Mouse (Mus musculus): ENCODE results near the gene Rptor. TPM values are rescaled to one million over a fixed set of nuclear protein-coding genes. Genes with fewer than 3 reads are reported as not detected.

Gene Rptor
- total and polyA plus RNA-seq, 3 experiments = 19.7 to 32.4 (median 32.1) TPM

GRCm38 (mm10) chr11:119630329-119630728 is 27.6 kb downstream of the Rptor start:
- Histone ChIP-seq H3K79me2 (replicated peaks; ENCODE audit: control insufficient read depth, insufficient read depth, low read length) (peaks cover 3% of the 10 kb centered on the region; the same call in 1 of the 2 replicates), H3K27ac (no peak overlapping the region), H3K27me3 (ENCODE audit: control insufficient read depth, insufficient read depth, low read length) (no peaks in the 10 kb centered on the region), H3K36me3 (ENCODE audit: control insufficient read depth, insufficient read depth, low read length) (no peaks in the 10 kb centered on the region), H3K9ac (ENCODE audit: low read depth, low read length) (no peak overlapping the region), H3K4me1 (ENCODE audit: control insufficient read depth, insufficient read depth, low read length) (peaks cover 8% of the 10 kb centered on the region), H3K4me3 (no peak overlapping the region)
- TF ChIP-seq EP300 (IDR thresholded peaks at IDR 0.05; ENCODE audit: insufficient read depth, low read depth, low read length) = no peak
- no peak for TF ChIP-seq POLR2A (IDR thresholded peaks at IDR 0.05; ENCODE audit: insufficient read depth, low read depth, low read length)
- no peak for TF ChIP-seq CTCF (IDR thresholded peaks at IDR 0.05)
- 78% methylated on average over 5 of the region's 5 CpGs for WGBS
- no peak for DNase-seq
- intact Hi-C loops (cut with DNase I) = no loop called here

DNA sequence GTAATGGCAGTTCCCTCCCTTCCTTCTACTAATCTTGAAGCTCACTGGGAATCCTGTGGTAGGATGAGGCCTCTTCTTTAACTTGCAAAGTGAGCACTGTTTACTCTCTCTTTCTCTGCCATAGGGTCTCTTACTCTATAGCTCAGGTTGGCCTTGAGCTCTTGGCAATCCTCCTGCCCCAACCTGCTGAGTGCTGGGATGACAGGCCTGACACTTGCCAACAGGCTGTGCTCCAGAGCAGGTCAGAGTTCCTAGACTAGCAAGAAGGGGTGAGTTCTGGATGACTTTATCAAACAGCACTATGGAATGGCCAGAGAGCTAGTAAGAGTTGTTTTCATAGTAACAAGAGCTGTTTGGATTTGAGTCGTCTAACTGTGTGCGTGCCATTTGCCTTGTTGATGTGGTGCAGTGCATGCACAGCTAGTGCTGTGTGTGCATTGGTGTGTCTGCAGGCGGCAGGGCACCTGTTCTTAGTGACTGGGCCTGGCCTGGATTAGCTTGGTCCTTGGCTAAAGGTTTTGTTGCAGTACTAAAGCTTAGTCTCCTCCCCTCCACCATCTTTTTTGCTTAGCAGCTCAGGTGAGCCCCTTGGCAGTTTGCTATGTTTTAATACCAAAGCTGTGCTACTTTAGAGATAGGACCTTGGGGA is 28.6 kb downstream of the Rptor start:
- TF ChIP-seq EP300 (IDR thresholded peaks at IDR 0.05; ENCODE audit: insufficient read depth, low read depth, low read length) (no peak), CTCF (IDR thresholded peaks at IDR 0.05) (no peak), POLR2A (IDR thresholded peaks at IDR 0.05; ENCODE audit: insufficient read depth, low read depth, low read length) (no peak)
- Histone ChIP-seq H3K4me3 (no peak overlapping the region), H3K79me2 (replicated peaks; ENCODE audit: control insufficient read depth, insufficient read depth, low read length) (0 out of 2 replicates have a peak, but pooled peaks cover 1% of the 10 kb centered on the region), H3K4me1 (ENCODE audit: control insufficient read depth, insufficient read depth, low read length) (peaks cover 3% of the 10 kb centered on the region), H3K9ac (ENCODE audit: low read depth, low read length) (no peak overlapping the region), H3K36me3 (ENCODE audit: control insufficient read depth, insufficient read depth, low read length) (no peaks in the 10 kb centered on the region), H3K27me3 (ENCODE audit: control insufficient read depth, insufficient read depth, low read length) (no peaks in the 10 kb centered on the region), H3K27ac (no peak overlapping the region)
- DNase-seq = no peak
- intact Hi-C loops (cut with DNase I) = no loop called here
- 60% methylated on average over 3 of the region's 3 CpGs for WGBS

GRCm38 (mm10) chr11:119636371-119636883 is 33.7 kb downstream of the Rptor start:
- Histone ChIP-seq H3K4me3 (no peak overlapping the region), H3K36me3 (ENCODE audit: control insufficient read depth, insufficient read depth, low read length) (no peaks in the 10 kb centered on the region), H3K9ac (ENCODE audit: low read depth, low read length) (no peak overlapping the region), H3K4me1 (ENCODE audit: control insufficient read depth, insufficient read depth, low read length) (peaks cover 3% of the 10 kb centered on the region), H3K27me3 (ENCODE audit: control insufficient read depth, insufficient read depth, low read length) (no peaks in the 10 kb centered on the region), H3K27ac (no peak overlapping the region), H3K79me2 (replicated peaks; ENCODE audit: control insufficient read depth, insufficient read depth, low read length) (peaks cover 6% of the 10 kb centered on the region; the same call in 1 of the 2 replicates)
- intact Hi-C loops (cut with DNase I) = no loop called here
- WGBS = 87% methylated on average over 4 of the region's 4 CpGs
- no peak for DNase-seq
- TF ChIP-seq EP300 (IDR thresholded peaks at IDR 0.05; ENCODE audit: insufficient read depth, low read depth, low read length) (no peak), CTCF (IDR thresholded peaks at IDR 0.05) (no peak)

- TF ChIP-seq CTCF (IDR thresholded peaks at IDR 0.05) (0 out of 2 replicates have a peak, but pooled peaks have one; percentile 9), EP300 (IDR thresholded peaks at IDR 0.05; ENCODE audit: insufficient read depth, low read depth, low read length) (no peak)
- no peak overlapping the region for H3K27ac ChIP-seq
- peaks cover 5% of the 10 kb centered on the region; the same call in 1 of the 2 replicates for H3K79me2 ChIP-seq (replicated peaks; ENCODE audit: control insufficient read depth, insufficient read depth, low read length)
- no peak overlapping the region for H3K4me3 ChIP-seq
- no peaks in the 10 kb centered on the region for H3K27me3 ChIP-seq (ENCODE audit: control insufficient read depth, insufficient read depth, low read length)
- H3K36me3 ChIP-seq (ENCODE audit: control insufficient read depth, insufficient read depth, low read length) = no peaks in the 10 kb centered on the region
- peaks cover 6% of the 10 kb centered on the region for H3K4me1 ChIP-seq (ENCODE audit: control insufficient read depth, insufficient read depth, low read length)
- no peak overlapping the region for H3K9ac ChIP-seq (ENCODE audit: low read depth, low read length)
- DNase-seq = no peak
- intact Hi-C loops (cut with DNase I) = no loop called here
- 87% methylated on average over 6 of the region's 6 CpGs for WGBS
Observed at GRCm38 (mm10) chr11:119637519-119637918, 34.8 kb downstream of the Rptor start.

DNA sequence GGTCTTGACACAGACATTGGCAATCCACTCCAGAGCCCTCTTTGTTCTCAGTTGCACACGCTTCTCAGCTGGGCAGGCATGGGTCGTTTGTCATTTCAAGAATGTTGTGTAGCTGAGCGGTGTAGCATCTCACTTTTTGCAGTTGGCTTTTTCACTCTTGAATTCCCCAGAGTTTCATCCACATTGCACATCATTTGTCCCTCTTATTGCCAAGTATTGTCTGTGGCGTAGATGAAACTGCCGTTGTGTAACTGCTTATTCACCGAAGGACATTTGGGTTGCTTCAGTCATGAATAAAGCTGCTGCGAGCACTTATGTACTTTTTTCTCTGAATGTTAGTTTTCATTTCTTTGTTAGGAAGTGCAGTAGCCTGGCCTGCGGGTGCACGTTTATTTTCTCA is 37.8 kb downstream of the Rptor start:
- H3K4me1 ChIP-seq (ENCODE audit: control insufficient read depth, insufficient read depth, low read length) = peaks cover 10% of the 10 kb centered on the region
- 77% methylated on average over 9 of the region's 9 CpGs for WGBS
- intact Hi-C loops (cut with DNase I) = no loop called here

GRCm38 (mm10) chr11:119641831-119642381 is 39.2 kb downstream of the Rptor start:
- Histone ChIP-seq H3K36me3 (ENCODE audit: control insufficient read depth, insufficient read depth, low read length) (no peaks in the 10 kb centered on the region), H3K4me1 (ENCODE audit: control insufficient read depth, insufficient read depth, low read length) (peaks cover 10% of the 10 kb centered on the region), H3K4me3 (no peak overlapping the region), H3K79me2 (replicated peaks; ENCODE audit: control insufficient read depth, insufficient read depth, low read length) (peaks cover 11% of the 10 kb centered on the region), H3K9ac (ENCODE audit: low read depth, low read length) (no peak overlapping the region), H3K27ac (no peak overlapping the region), H3K27me3 (ENCODE audit: control insufficient read depth, insufficient read depth, low read length) (no peaks in the 10 kb centered on the region)
- TF ChIP-seq CTCF (IDR thresholded peaks at IDR 0.05) (no peak), EP300 (IDR thresholded peaks at IDR 0.05; ENCODE audit: insufficient read depth, low read depth, low read length) (0 out of 2 replicates have a peak, but pooled peaks have one; percentile 7), POLR2A (IDR thresholded peaks at IDR 0.05; ENCODE audit: insufficient read depth, low read depth, low read length) (no peak)
- DNase-seq = peak in 1 of 2 experiments; percentile 31
- WGBS = 69% methylated on average over 9 of the region's 9 CpGs
- intact Hi-C loops (cut with DNase I) = no loop called here

More for the DNA sequence above, 37.8 kb downstream of the Rptor start:
- Histone ChIP-seq H3K4me3 (no peak overlapping the region), H3K36me3 (ENCODE audit: control insufficient read depth, insufficient read depth, low read length) (no peaks in the 10 kb centered on the region), H3K9ac (ENCODE audit: low read depth, low read length) (no peak overlapping the region), H3K79me2 (replicated peaks; ENCODE audit: control insufficient read depth, insufficient read depth, low read length) (peaks cover 9% of the 10 kb centered on the region), H3K27ac (no peak overlapping the region), H3K27me3 (ENCODE audit: control insufficient read depth, insufficient read depth, low read length) (no peaks in the 10 kb centered on the region)
- TF ChIP-seq CTCF (IDR thresholded peaks at IDR 0.05) (no peak), POLR2A (IDR thresholded peaks at IDR 0.05; ENCODE audit: insufficient read depth, low read depth, low read length) (no peak), EP300 (IDR thresholded peaks at IDR 0.05; ENCODE audit: insufficient read depth, low read depth, low read length) (no peak)
- no peak for DNase-seq

Data from heart, adult 2 months (tissue).